Mouse (Mus musculus) hindbrain, embryonic 12.5 days (tissue): ENCODE data around the gene Rabgef1. TPM values are rescaled to one million over a fixed set of nuclear protein-coding genes. Genes with fewer than 3 reads are reported as not detected.
A peak's percentile ranks its signal among the peaks of the same experiment; 100 is the strongest.

Source experiments
- ATAC-seq: fragments of 200-750 bp; cut with Nextera tagmentation; 2 replicates; pipeline ENCODE4 v1.8.0; 2017; ENCODE audit warnings: moderate TSS enrichment; ENCODE audit not compliant: low FRiP score
- H3K27ac ChIP-seq: fragments of 300-500 bp; sonication (generic); 2 replicates; pipeline ENCODE4 v1.5.1; 2016; ENCODE audit warnings: mild to moderate bottlenecking
- H3K27me3 ChIP-seq: fragments of 300-500 bp; sonication (generic); 2 replicates; pipeline ENCODE4 v1.6.1; 2016; ENCODE audit warnings: mild to moderate bottlenecking
- H3K36me3 ChIP-seq: fragments of 300-500 bp; sonication (generic); 2 replicates; pipeline ENCODE4 v1.6.1; 2016; ENCODE audit warnings: mild to moderate bottlenecking
- H3K4me1 ChIP-seq: fragments of 300-500 bp; sonication (generic); 2 replicates; pipeline ENCODE4 v1.6.1; 2016
- H3K4me2 ChIP-seq: fragments of 300-500 bp; sonication (generic); replicated peaks from 2 replicates; pipeline ENCODE4 v1.6.1; 2016; ENCODE audit warnings: mild to moderate bottlenecking
- H3K4me3 ChIP-seq: fragments of 300-500 bp; sonication (generic); 2 replicates; pipeline ENCODE4 v1.5.1; 2016; ENCODE audit warnings: mild to moderate bottlenecking
- H3K9ac ChIP-seq: fragments of 300-500 bp; sonication (generic); 2 replicates; pipeline ENCODE4 v1.6.1; 2016; ENCODE audit warnings: mild to moderate bottlenecking, moderate library complexity
- H3K9me3 ChIP-seq: fragments of 300-500 bp; sonication (generic); replicated peaks from 2 replicates; pipeline ENCODE4 v1.6.1; 2016; ENCODE audit warnings: mild to moderate bottlenecking
- WGBS: fragments of 180-500 bp; shearing (Covaris S2); methylation state at CpG from one replicate; pipeline ENCODE4 v1.1.7; 2016; 5-methylcytosine and 5-hydroxymethylcytosine counted together
- polyA plus RNA-seq: library from polyadenylated mRNA; unstranded; fragments of >200 nt; fragmentation: Nextera tagmentation; extraction: Ambion mirVana; gene quantifications from 2 replicates; pipeline ENCODE4 v1.2.1, GENCODE M21; 2016

Gene Rabgef1
- polyA plus RNA-seq, result 33.3 and 38.2 TPM in 2 replicates

- Histone ChIP-seq H3K27me3 (no peaks in the 10 kb centered on the region), H3K4me3 (peak within 1 kb of the TSS; percentile 90), H3K36me3 (no peaks in the 10 kb centered on the region), H3K4me2 (peak within 1 kb of the TSS; percentile 81), H3K4me1 (peaks cover 26% of the 10 kb centered on the region), H3K9me3 (no peaks in the 10 kb centered on the region), H3K9ac (peak within 1 kb of the TSS; percentile 91), H3K27ac (peak within 1 kb of the TSS; percentile 89)
- WGBS, result under 1% methylated on average over 48 of the region's 62 CpGs
- peak; percentile 96 for ATAC-seq
These were observed at the start of gene Rabgef1 for GRCm38 (mm10) chr5:130171423-130171954. Gene Rabgef1, plus strand, starts transcription at chr5:130171798.

- 92% methylated on average over 2 of the region's 2 CpGs for WGBS
- Histone ChIP-seq H3K4me1 (peaks cover 12% of the 10 kb centered on the region), H3K36me3 (no peaks in the 10 kb centered on the region), H3K27me3 (no peaks in the 10 kb centered on the region), H3K9ac (no peak overlapping the region), H3K4me2 (no peak overlapping the region), H3K9me3 (no peaks in the 10 kb centered on the region), H3K4me3 (no peak overlapping the region), H3K27ac (no peak overlapping the region)
- ATAC-seq, result no peak
These were observed 49.2 kb upstream of the Rabgef1 start for GRCm38 (mm10) chr5:130122355-130122754.

- no peaks in the 10 kb centered on the region for H3K9me3 ChIP-seq
- 0 out of 2 replicates have a peak overlapping the region, but pooled peaks have one; percentile 35 for H3K27ac ChIP-seq
- WGBS, result 65% methylated on average over 5 of the region's 5 CpGs
- H3K4me2 ChIP-seq, result no peak overlapping the region
- H3K4me3 ChIP-seq, result no peak overlapping the region
- H3K36me3 ChIP-seq, result no peaks in the 10 kb centered on the region
- H3K9ac ChIP-seq, result no peak overlapping the region
- no peak for ATAC-seq
- H3K4me1 ChIP-seq, result peaks cover 15% of the 10 kb centered on the region
- no peaks in the 10 kb centered on the region for H3K27me3 ChIP-seq
These were observed 47.3 kb upstream of the Rabgef1 start for GRCm38 (mm10) chr5:130124271-130124670.

- H3K27ac ChIP-seq, result peak overlapping the region; percentile 44; the same call in 1 of the 2 replicates
- no peak overlapping the region for H3K4me2 ChIP-seq
- WGBS, result 60% methylated on average over 11 of the region's 11 CpGs
- H3K4me1 ChIP-seq, result peaks cover 6% of the 10 kb centered on the region; the same call in 1 of the 2 replicates
- no peak for ATAC-seq
- no peaks in the 10 kb centered on the region for H3K27me3 ChIP-seq
- no peaks in the 10 kb centered on the region for H3K9me3 ChIP-seq
- no peak overlapping the region for H3K4me3 ChIP-seq
- no peaks in the 10 kb centered on the region for H3K36me3 ChIP-seq
- no peak overlapping the region for H3K9ac ChIP-seq
These were observed 42.7 kb upstream of the Rabgef1 start for GRCm38 (mm10) chr5:130128686-130129523.

GRCm38 (mm10) chr5:130129524-130129793, 42.1 kb upstream of the Rabgef1 start:
- Histone ChIP-seq H3K9me3 (no peaks in the 10 kb centered on the region), H3K27ac (peak overlapping the region; percentile 44; the same call in 1 of the 2 replicates), H3K4me1 (peaks cover 6% of the 10 kb centered on the region; the same call in 1 of the 2 replicates), H3K4me3 (no peak overlapping the region), H3K4me2 (no peak overlapping the region), H3K9ac (no peak overlapping the region), H3K27me3 (no peaks in the 10 kb centered on the region), H3K36me3 (no peaks in the 10 kb centered on the region)
- 91% methylated on average over 5 of the region's 5 CpGs for WGBS
- ATAC-seq, result no peak

- no peak overlapping the region for H3K27ac ChIP-seq
- H3K9me3 ChIP-seq, result no peaks in the 10 kb centered on the region
- H3K9ac ChIP-seq, result no peak overlapping the region
- H3K27me3 ChIP-seq, result no peaks in the 10 kb centered on the region
- H3K4me1 ChIP-seq, result no peaks in the 10 kb centered on the region
- H3K4me3 ChIP-seq, result no peak overlapping the region
- 95% methylated on average over 13 of the region's 13 CpGs for WGBS
- H3K4me2 ChIP-seq, result no peak overlapping the region
- peaks cover 8% of the 10 kb centered on the region; the same call in 1 of the 2 replicates for H3K36me3 ChIP-seq
- ATAC-seq, result no peak
These were observed 35.0 kb upstream of the Rabgef1 start for GRCm38 (mm10) chr5:130136597-130136996.

- ATAC-seq, result no peak
- H3K9me3 ChIP-seq, result no peaks in the 10 kb centered on the region
- 0 out of 2 replicates have a peak, but pooled peaks cover 3% of the 10 kb centered on the region for H3K4me1 ChIP-seq
- no peak overlapping the region for H3K9ac ChIP-seq
- no peak overlapping the region for H3K4me3 ChIP-seq
- H3K27me3 ChIP-seq, result no peaks in the 10 kb centered on the region
- WGBS, result 23% methylated on average over 8 of the region's 8 CpGs
- peaks cover 8% of the 10 kb centered on the region; the same call in 1 of the 2 replicates for H3K36me3 ChIP-seq
- H3K27ac ChIP-seq, result no peak overlapping the region
- no peak overlapping the region for H3K4me2 ChIP-seq
These were observed 32.2 kb upstream of the Rabgef1 start for GRCm38 (mm10) chr5:130139393-130139792.

GRCm38 (mm10) chr5:130141138-130141537, 30.5 kb upstream of the Rabgef1 start:
- Histone ChIP-seq H3K36me3 (0 out of 2 replicates have a peak, but pooled peaks cover 2% of the 10 kb centered on the region), H3K9ac (no peak overlapping the region), H3K4me2 (no peak overlapping the region), H3K27ac (no peak overlapping the region), H3K4me1 (peaks cover 14% of the 10 kb centered on the region), H3K4me3 (no peak overlapping the region), H3K27me3 (no peaks in the 10 kb centered on the region), H3K9me3 (no peaks in the 10 kb centered on the region)
- no peak for ATAC-seq
- WGBS, result 84% methylated on average over 5 of the region's 5 CpGs

- no peak overlapping the region for H3K4me3 ChIP-seq
- no peak overlapping the region for H3K27ac ChIP-seq
- H3K36me3 ChIP-seq, result no peaks in the 10 kb centered on the region
- no peak overlapping the region for H3K9ac ChIP-seq
- no peak for ATAC-seq
- H3K9me3 ChIP-seq, result no peaks in the 10 kb centered on the region
- 59% methylated on average over 4 of the region's 4 CpGs for WGBS
- peaks cover 15% of the 10 kb centered on the region for H3K4me1 ChIP-seq
- no peaks in the 10 kb centered on the region for H3K27me3 ChIP-seq
- H3K4me2 ChIP-seq, result no peak overlapping the region
These were observed 29.6 kb upstream of the Rabgef1 start for GRCm38 (mm10) chr5:130142041-130142440.

- WGBS, result 96% methylated on average over 7 of the region's 7 CpGs
- peaks cover 15% of the 10 kb centered on the region for H3K4me1 ChIP-seq
- H3K36me3 ChIP-seq, result no peaks in the 10 kb centered on the region
- no peak overlapping the region for H3K4me3 ChIP-seq
- H3K4me2 ChIP-seq, result no peak overlapping the region
- no peak overlapping the region for H3K27ac ChIP-seq
- ATAC-seq, result no peak
- H3K9me3 ChIP-seq, result no peaks in the 10 kb centered on the region
- no peaks in the 10 kb centered on the region for H3K27me3 ChIP-seq
- H3K9ac ChIP-seq, result no peak overlapping the region
These were observed 28.5 kb upstream of the Rabgef1 start for GRCm38 (mm10) chr5:130143101-130143500.

- no peaks in the 10 kb centered on the region for H3K36me3 ChIP-seq
- peak overlapping the region; percentile 69 for H3K4me3 ChIP-seq
- no peaks in the 10 kb centered on the region for H3K27me3 ChIP-seq
- H3K27ac ChIP-seq, result peak overlapping the region; percentile 90
- H3K4me1 ChIP-seq, result peaks cover 15% of the 10 kb centered on the region
- no peaks in the 10 kb centered on the region for H3K9me3 ChIP-seq
- WGBS, result 3% methylated on average over 20 of the region's 20 CpGs
- H3K9ac ChIP-seq, result peak overlapping the region; percentile 4; the same call in 1 of the 2 replicates
- peak overlapping the region; percentile 80 for H3K4me2 ChIP-seq
- ATAC-seq, result peak; percentile 66
These were observed 27.6 kb upstream of the Rabgef1 start for GRCm38 (mm10) chr5:130143977-130144333.

- under 1% methylated on average over 65 of the region's 66 CpGs for WGBS
These were observed 27.0 kb upstream of the Rabgef1 start, which contains the start of gene Kctd7 for GRCm38 (mm10) chr5:130144334-130145312. Gene Kctd7, plus strand, starts transcription at chr5:130144861.

More at GRCm38 (mm10) chr5:130144334-130145312, 27.0 kb upstream of the Rabgef1 start, which contains the start of gene Kctd7:
- Histone ChIP-seq H3K36me3 (peaks cover 3% of the 10 kb centered on the region; the same call in 1 of the 2 replicates), H3K4me1 (peaks cover 15% of the 10 kb centered on the region), H3K4me3 (peak within 1 kb of the TSS; percentile 69), H3K9me3 (no peaks in the 10 kb centered on the region), H3K27me3 (no peaks in the 10 kb centered on the region), H3K9ac (peak within 1 kb of the TSS; percentile 79), H3K27ac (peak within 1 kb of the TSS; percentile 90), H3K4me2 (peak within 1 kb of the TSS; percentile 80)
- peak; percentile 96 for ATAC-seq
